Mouse (Mus musculus): ENCODE measurements around the gene Syn3.
"Not testable (repeated sequence)": the region's sequence is repeated elsewhere in the genome, so short reads cannot be mapped to it uniquely, and the experiment has no call there.

Gene Syn3

DNA sequence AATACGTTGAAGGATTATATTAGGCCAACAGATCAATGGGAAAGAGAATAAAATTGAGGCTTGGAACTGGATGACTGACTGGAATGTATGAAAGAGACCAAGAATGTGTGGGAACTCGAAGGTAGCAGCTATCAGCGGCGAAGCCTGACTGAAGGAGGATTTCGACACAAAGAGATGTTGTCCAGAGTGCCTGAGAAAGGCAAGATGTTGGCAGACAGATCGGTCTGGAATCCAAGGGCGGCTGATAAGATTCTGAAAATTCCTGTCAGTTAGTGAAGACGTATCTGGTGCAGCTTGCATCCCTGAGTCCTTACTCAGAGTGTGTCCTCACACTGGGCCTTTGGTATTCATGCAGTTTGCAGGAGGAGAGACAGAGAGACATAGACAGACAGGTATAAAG is 81.9 kb downstream of the Syn3 start:
- no peak for DNase-seq

GRCm38 (mm10) chr10:86410868-86411267 is 87.8 kb downstream of the Syn3 start:
- DNase-seq: no peak

GRCm38 (mm10) chr10:86406952-86407351 is 91.7 kb downstream of the Syn3 start:
- DNase-seq: no peak

GRCm38 (mm10) chr10:86398347-86398720 is 100.4 kb downstream of the Syn3 start:
- DNase-seq: no peak

DNA sequence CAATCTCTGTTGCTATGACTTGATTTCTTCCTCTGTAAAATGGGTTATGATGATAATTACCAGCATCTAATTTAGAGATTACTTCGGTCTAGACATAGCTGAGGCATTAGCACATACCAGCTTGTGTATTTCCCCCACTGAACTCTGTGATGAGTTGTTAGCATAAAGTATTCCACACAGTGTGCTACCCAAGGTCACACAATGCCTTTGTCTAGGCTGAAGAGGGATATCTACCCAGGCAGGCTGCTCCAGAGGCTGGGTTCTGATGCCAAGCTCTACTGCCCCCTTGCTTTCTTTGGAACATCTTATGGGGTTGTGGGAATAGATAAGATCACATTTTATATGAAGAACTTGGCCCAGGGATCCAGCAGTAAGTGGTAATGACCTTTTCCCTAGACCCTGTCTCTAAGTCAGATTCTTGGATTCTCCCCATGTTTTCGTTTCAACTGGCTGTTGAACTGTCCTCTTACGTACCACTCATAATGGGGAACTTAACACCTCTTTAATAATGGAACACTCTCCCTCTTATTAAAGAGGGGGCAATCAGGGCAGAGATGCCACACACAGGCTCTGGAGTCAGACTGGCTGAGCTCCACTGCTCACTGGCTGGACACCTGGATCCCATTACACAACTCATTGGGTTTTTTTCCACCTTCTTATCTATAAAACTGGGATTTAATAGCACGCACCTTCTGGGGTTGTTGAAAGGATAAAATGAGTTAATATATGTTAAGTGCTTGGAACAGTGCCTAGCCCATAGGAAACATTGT is 100.9 kb downstream of the Syn3 start:
- no peak for DNase-seq

GRCm38 (mm10) chr10:86392399-86392798 is 106.3 kb downstream of the Syn3 start:
- DNase-seq: peak; percentile 36

DNA sequence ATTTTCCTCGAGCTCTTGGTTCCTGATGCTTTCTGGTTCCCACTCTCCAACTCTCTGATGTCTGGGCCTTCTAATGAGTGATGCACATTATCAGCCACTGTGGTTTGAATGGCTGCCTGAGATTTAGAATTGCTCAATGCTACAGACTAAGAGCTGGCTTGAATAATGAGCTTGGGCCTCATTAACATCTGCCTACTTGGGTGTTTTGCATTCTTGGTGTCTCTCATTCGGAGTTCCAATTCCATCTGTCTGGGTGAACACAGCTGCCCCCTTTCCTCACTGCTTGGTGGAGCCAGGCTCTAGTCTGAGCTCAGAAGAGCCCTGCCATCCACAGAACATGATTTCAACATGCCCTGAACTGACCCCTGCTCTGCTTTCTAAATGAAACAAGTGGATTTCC is 108.8 kb downstream of the Syn3 start:
- DNase-seq: no peak

- DNase-seq: no peak
Measured at GRCm38 (mm10) chr10:86389357-86389756, 109.3 kb downstream of the Syn3 start.

DNA sequence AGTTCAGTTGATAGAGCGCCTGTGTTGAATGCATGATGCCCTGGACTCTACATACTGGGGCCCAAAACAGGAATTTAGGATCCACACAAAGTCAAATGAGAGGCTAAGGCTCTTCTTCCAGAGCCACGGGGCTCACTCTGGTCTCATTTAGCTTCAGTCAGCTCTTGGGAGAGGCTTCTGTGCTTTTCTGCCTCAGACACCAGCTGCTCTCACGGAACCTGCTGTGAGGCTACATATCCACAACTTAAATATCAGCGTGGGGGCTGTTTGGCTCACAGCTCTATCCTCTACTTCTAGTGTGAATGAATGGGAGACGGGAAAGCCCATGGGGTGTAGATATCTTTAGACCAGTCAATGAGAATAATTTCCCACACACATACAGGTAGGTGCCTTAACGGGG is 109.9 kb downstream of the Syn3 start:
- DNase-seq: no peak

- no peak for DNase-seq
Measured at GRCm38 (mm10) chr10:86387821-86388440, 110.8 kb downstream of the Syn3 start.

DNA sequence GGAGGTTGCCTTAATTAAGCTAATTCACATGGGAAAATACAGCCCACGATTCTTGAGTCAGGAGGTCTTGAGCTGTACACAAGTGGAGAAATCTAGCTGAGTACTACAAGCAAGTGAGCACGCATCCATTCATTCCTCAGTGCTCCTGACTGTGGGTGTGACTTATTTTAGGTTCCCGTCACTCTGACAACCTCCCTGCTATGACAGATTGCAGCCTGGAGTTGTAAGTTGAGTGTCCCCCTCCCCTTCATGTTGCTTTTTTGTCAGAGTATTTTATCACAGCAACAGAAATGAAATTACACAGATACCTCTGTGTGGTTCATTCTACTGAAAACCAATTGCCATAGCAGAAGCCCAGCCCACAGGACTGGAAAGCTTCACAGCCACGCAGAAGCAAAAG is 112.5 kb downstream of the Syn3 start:
- no peak for DNase-seq

DNA sequence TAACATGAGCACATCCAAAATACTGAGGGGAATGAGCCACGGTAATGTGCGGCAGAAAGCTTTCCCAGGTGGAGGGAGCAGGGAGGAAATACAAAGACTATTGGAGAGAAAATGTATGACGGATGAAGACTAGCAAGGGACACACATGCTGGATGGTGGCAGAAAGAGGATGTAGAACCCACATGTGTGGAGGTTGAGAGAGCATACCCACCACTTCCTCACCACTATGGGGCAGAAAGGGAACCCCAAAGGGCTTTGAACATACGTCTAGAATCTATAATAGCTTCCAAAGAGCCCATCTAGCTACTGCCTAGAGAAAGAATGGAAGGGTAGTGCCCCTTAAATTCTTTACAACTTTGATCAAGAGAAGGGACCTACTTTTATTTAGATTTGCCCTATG is 113.0 kb downstream of the Syn3 start:
- DNase-seq: no peak

GRCm38 (mm10) chr10:86384655-86385054 is 114.0 kb downstream of the Syn3 start:
- no peak for DNase-seq

- DNase-seq: no peak
Measured at GRCm38 (mm10) chr10:86381922-86382260, 116.8 kb downstream of the Syn3 start.

DNA sequence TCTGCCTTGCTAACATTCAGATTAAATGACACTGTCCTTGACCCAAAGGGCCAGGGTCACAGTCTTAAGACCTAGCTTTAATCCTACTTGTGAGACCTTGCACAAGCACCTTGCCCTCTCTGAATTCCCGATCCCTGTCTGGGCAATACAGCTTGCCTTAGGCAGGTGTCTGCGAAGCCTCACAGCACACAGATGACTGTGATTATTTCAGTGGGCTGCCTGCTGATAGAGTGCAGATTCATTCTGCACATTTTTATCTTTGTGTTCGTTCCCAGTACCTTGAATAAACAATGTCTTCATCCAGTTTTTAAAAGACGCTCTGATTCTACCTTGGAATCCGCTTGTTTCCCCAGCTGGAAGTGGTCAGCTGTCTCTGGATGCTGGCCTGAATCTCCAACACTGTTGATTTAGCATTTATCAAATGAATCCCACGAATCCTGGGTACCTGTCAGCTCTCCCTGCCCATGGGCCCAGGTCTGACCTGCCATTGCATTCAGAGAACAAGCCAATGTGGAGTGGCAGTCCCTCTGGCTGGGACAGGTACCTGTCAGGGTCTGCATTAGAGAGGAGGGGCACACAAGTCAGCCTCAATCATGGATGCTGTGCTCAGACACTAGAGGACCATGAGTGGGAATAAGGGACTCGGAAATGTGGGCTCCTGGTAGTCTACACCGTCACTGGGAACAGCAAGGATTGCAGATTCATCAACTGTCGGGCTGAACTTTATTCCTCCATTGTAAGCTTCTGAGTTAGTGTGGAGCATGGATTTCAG is 117.4 kb downstream of the Syn3 start:
- no peak for DNase-seq

GRCm38 (mm10) chr10:86380626-86381025 is 118.1 kb downstream of the Syn3 start:
- no peak for DNase-seq

- DNase-seq: not testable (repeated sequence)
Measured at GRCm38 (mm10) chr10:86378803-86379202, 119.9 kb downstream of the Syn3 start.

DNA sequence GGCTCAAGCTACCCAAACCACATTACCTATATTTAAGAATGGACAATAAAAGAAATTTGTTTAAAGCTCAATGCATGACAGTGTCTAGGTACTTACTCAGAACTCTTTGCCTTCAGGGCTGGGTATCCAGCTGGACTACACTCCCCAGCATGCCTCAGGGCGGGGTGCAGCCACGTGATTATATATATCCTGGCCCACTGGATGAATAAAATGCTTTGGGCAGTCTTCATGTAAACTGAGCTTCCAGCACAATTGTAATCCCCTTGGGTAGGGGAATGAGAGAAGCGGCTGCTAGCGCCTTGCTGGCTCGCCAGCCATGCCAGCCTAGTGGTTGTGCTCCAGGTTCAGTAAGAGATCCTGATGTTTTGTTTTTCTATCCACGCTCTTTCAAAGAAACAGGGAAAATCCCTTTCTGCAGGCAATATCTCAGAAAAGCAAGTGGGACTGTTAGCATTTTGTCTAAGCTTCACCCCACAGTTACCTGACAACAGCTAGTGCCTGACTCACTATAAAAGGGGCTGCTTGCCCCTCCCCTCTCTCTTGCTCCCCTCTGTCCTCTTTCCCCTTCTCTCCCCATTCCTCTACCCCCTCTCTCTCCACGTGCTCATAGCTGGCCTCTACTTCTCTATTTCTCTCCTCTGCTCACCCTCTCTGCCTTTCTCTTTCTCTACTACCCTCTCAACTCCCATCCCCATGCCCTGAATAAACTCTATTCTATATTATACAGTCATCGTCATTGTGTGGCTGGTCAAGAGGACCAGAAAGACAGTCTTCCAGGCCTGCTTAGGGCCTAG is 122.1 kb downstream of the Syn3 start:
- DNase-seq: no peak

- DNase-seq: no peak
Measured at GRCm38 (mm10) chr10:86375903-86376302, 122.8 kb downstream of the Syn3 start.

DNA sequence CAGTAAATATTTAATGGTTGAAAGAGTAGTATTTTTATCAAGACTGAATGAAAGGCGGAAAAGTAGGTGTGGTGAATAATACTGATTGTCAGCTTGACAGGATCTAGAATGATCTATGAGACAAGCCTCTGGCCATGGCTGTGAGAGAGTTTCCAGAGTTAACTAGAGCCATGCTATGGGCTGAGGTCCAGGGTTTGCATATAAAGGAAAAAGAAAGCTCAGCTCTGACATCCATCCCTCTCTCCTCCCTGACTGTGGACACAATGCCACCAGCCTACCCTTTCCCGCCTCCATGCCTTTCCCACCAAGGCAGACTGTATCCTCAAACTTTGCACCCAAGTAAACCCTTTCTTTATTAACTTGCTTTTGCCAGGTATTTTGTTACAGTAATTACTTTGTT is 124.6 kb downstream of the Syn3 start:
- DNase-seq: no peak

DNA sequence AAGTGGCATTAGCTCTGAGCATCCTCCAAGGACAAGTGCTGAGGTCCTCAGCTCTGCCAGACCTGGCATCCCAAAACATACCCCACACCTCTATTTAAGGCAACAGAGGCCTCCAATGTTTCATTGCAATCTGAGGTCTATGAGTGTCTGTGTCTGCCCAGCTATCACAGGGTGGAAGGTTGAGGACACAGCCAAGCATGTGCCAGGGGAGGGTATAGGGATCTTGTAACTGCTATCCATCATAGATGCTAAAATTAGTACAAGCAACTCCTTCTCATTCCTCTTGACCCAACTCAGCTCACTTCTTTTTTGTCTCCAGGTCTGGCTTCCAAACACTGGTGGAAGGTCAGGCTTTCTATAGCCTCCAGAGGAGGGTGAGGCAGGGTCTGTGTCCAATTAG is 127.1 kb downstream of the Syn3 start:
- DNase-seq: no peak

DNA sequence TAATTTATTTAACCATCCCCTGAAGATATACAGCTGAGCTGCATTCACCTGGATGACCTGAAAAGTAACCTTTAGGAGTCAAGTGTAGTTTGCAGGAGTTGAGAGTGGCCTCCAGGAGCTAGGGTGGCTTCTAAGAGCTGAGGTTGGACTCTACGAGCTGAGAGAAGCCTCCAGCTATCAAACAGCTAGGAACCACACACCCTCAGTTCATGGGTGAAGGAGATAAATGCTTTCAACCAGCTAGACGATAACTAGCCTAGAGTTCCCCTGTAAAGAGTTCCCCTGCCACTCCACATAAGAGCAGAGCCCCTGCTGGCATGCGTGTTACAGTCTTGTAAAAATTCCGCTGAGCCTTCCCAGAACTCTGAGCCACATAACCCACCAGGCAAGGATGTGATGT is 129.3 kb downstream of the Syn3 start:
- DNase-seq: no peak

DNA sequence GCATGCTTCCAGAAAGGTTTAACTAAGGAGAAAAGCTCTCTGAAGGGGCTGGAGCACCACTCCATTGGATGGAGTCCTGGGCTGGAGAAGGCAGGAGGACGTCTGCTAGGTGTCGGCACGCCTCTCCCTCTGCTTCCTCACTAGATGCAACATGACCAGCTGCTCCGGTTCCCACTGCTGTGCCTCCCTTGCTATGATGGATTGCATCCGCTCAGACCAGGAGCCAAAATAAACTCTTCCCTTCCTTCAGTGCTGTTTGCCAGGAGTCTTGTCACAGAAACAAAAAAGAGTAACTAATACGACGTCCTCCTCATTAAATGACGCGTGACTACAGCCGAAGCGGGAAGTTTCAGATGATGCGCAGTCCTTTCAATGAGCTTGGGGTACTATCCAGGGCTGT is 129.9 kb downstream of the Syn3 start:
- no peak for DNase-seq
